Mouse (Mus musculus) limb, embryonic 14.5 days (tissue): ENCODE data around the gene Ptk6. TPM values are rescaled to one million over a fixed set of nuclear protein-coding genes. Genes with fewer than 3 reads are reported as not detected.

Experiments used
- ATAC-seq: fragments of 200-750 bp; cut with Nextera tagmentation; 2 replicates; pipeline ENCODE4 v1.8.0; 2017; ENCODE audit warnings: low read depth, moderate number of reproducible peaks, moderate TSS enrichment; ENCODE audit not compliant: low FRiP score
- DNase-seq: peaks from one replicate; pipeline ENCODE4 v3.0.0-alpha.2; 2015; ENCODE audit warnings: low spot score
- H3K27ac ChIP-seq: fragments of 300-500 bp; sonication (generic); replicated peaks from 2 replicates; pipeline ENCODE4 v1.5.1; 2014; ENCODE audit warnings: low read depth, mild to moderate bottlenecking, low read length, moderate library complexity, mixed read lengths
- H3K27me3 ChIP-seq: fragments of 300-500 bp; sonication (generic); 2 replicates; pipeline ENCODE4 v1.6.1; 2014; ENCODE audit warnings: low read length, mixed read lengths; ENCODE audit not compliant: control insufficient read depth, insufficient read depth
- H3K36me3 ChIP-seq: fragments of 300-500 bp; sonication (generic); 2 replicates; pipeline ENCODE4 v1.6.1; 2014; ENCODE audit warnings: mild to moderate bottlenecking, low read length, moderate library complexity, mixed read lengths; ENCODE audit not compliant: control insufficient read depth, insufficient read depth
- H3K4me1 ChIP-seq: fragments of 300-500 bp; sonication (generic); 2 replicates; pipeline ENCODE4 v1.6.1; 2014; ENCODE audit warnings: antibody characterized with exemption, low read length, mixed read lengths; ENCODE audit not compliant: control insufficient read depth, insufficient read depth
- H3K4me2 ChIP-seq: fragments of 300-500 bp; sonication (generic); replicated peaks from 2 replicates; pipeline ENCODE4 v1.6.1; 2014; ENCODE audit warnings: low read depth, mild to moderate bottlenecking, low read length, moderate library complexity; ENCODE audit not compliant: severe bottlenecking
- H3K4me3 ChIP-seq: fragments of 300-500 bp; sonication (generic); replicated peaks from 2 replicates; pipeline ENCODE4 v1.5.1; 2014; ENCODE audit warnings: low read length
- H3K9ac ChIP-seq: fragments of 300-500 bp; sonication (generic); 2 replicates; pipeline ENCODE4 v1.6.1; 2014; ENCODE audit warnings: mild to moderate bottlenecking, low read depth, low read length, moderate library complexity; ENCODE audit not compliant: severe bottlenecking
- H3K9me3 ChIP-seq: fragments of 300-500 bp; sonication (generic); 2 replicates; pipeline ENCODE4 v1.6.1; 2016; ENCODE audit warnings: low read length; ENCODE audit not compliant: control insufficient read depth
- POLR2A ChIP-seq: fragments of 200-500 bp; IDR thresholded peaks from 2 replicates; pipeline ENCODE4 v1.8.0; 2012; ENCODE audit warnings: inconsistent platforms, mild to moderate bottlenecking, moderate library complexity, borderline replicate concordance; ENCODE audit not compliant: insufficient read depth, insufficient read length; ENCODE audit errors: extremely low read depth
- WGBS: fragments of 180-500 bp; shearing (Covaris S2); extraction: QIAGEN DNeasy Blood & Tissue Kit; methylation state at CpG from one replicate; pipeline ENCODE4 v1.1.7; 2014; 5-methylcytosine and 5-hydroxymethylcytosine counted together
- polyA plus RNA-seq, 2 experiments: library from polyadenylated mRNA; depleted of rRNA in 1 of 2; stranded (reverse) in 1 of 2; unstranded in 1 of 2; fragments of >200 nt; fragmentation: Nextera tagmentation in 1 of 2; extraction: Ambion mirVana in 1 of 2; gene quantifications; 2 replicates each; pipeline versions ENCODE4 v1.2.1 to v1.2.3; 2012 to 2014

Gene Ptk6
- polyA plus RNA-seq, 2 experiments, result 0.10 to 0.19 TPM

DNA sequence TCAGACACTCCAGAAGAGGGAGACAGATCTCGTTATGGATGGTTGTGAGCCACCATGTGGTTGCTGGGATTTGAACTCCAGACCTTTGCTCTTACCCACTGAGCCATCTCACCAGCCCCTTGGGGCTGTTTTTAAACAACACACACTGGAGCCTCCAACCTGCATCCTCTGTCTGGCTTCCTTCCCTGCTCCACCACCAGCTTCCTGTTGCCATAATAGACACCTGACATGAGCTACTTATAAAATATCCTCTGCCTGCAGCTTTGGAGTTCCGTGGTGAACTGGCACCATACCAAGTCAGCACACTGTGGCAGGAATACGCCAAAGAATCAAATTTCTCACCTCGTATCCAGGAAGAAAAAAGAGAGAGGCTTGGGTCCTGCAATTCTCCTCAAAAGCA lies 41.8 kb downstream of the Ptk6 start:
- no peak for DNase-seq
- Histone ChIP-seq H3K9me3 (no peaks in the 10 kb centered on the region), H3K27me3 (peaks cover 27% of the 10 kb centered on the region), H3K4me2 (no peak overlapping the region), H3K27ac (no peak overlapping the region), H3K36me3 (no peaks in the 10 kb centered on the region), H3K4me1 (no peaks in the 10 kb centered on the region), H3K9ac (no peak overlapping the region), H3K4me3 (no peak overlapping the region)
- 43% methylated on average over 4 of the region's 4 CpGs for WGBS
- no peak for TF ChIP-seq POLR2A
- ATAC-seq, result no peak

- peaks cover 38% of the 10 kb centered on the region for H3K27me3 ChIP-seq
- H3K9me3 ChIP-seq, result no peaks in the 10 kb centered on the region
- WGBS, result 0% methylated on average over 2 of the region's 2 CpGs
- H3K4me2 ChIP-seq, result no peak overlapping the region
- DNase-seq (no peak), ATAC-seq (no peak)
- TF ChIP-seq POLR2A, result no peak
- no peaks in the 10 kb centered on the region for H3K36me3 ChIP-seq
- H3K9ac ChIP-seq, result no peak overlapping the region
- no peak overlapping the region for H3K4me3 ChIP-seq
- H3K4me1 ChIP-seq, result no peaks in the 10 kb centered on the region
- no peak overlapping the region for H3K27ac ChIP-seq
Measured at GRCm38 (mm10) chr2:181159771-181160170, 42.8 kb downstream of the Ptk6 start.

- no peaks in the 10 kb centered on the region for H3K36me3 ChIP-seq
- H3K4me3 ChIP-seq, result no peak overlapping the region
- no peak overlapping the region for H3K27ac ChIP-seq
- 59% methylated on average over 7 of the region's 7 CpGs for WGBS
- no peaks in the 10 kb centered on the region for H3K9me3 ChIP-seq
- no peak overlapping the region for H3K4me2 ChIP-seq
- peaks cover 38% of the 10 kb centered on the region for H3K27me3 ChIP-seq
- DNase-seq, result no peak
- no peak for TF ChIP-seq POLR2A
- ATAC-seq, result no peak
- H3K9ac ChIP-seq, result no peak overlapping the region
- no peaks in the 10 kb centered on the region for H3K4me1 ChIP-seq
Measured at GRCm38 (mm10) chr2:181159091-181159514, 43.5 kb downstream of the Ptk6 start.

DNA sequence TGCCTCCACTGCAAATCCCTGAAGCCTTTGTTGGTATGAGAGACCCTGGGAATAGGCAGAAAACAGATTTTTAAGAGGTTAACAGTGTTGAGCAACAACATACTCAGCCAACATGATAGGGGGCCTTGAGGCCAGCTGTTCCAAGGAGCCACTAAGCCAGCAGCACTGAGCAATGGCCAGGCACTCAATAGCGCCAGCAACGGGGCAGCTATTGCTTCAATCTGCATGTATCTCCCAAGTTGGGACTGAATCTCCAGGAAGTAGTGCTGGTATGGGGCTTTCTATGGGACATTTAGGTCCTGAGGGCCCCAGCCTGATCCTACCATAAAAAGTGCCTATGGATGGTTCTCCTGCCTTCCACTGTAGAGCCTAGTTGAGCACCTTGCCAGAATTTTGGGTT lies 44.1 kb downstream of the Ptk6 start:
- H3K36me3 ChIP-seq, result no peaks in the 10 kb centered on the region
- no peaks in the 10 kb centered on the region for H3K4me1 ChIP-seq
- no peak overlapping the region for H3K4me2 ChIP-seq
- H3K9me3 ChIP-seq, result no peaks in the 10 kb centered on the region
- H3K4me3 ChIP-seq, result no peak overlapping the region
- H3K27me3 ChIP-seq, result peaks cover 38% of the 10 kb centered on the region
- DNase-seq (no peak), ATAC-seq (no peak)
- no peak overlapping the region for H3K9ac ChIP-seq
- no peak overlapping the region for H3K27ac ChIP-seq
- 88% methylated on average over 2 of the region's 2 CpGs for WGBS
- TF ChIP-seq POLR2A, result no peak

DNA sequence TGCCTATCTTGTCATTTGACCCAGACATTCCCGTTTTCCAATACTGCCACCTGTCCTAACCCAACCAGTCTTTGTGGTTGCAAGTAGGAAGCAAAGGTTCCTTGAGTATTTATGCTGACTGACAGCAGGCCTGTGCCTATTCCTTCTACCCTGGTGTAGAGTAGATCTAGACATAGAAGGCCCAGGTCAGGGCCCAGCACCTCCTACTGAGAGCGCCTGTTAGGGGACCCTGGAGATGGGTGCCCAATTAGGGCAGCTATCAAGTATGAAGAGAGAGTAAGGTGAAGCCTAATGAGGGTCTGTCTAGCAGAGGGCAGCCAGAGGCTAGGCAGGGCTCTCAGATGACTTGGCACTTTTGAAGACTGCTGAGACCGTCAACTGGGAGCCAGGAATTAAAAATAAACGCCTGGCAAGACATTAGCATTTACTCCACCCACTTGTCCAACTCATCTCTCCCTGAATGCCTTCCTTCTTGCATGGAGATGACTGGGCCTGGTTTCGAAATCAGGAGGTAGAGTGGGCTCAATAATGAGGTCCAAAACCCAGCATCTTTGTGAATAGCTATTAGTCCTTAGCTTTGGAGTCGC lies 44.8 kb downstream of the Ptk6 start:
- Histone ChIP-seq H3K27me3 (peaks cover 38% of the 10 kb centered on the region), H3K27ac (no peak overlapping the region), H3K4me3 (no peak overlapping the region), H3K36me3 (no peaks in the 10 kb centered on the region), H3K9me3 (no peaks in the 10 kb centered on the region), H3K4me1 (no peaks in the 10 kb centered on the region), H3K9ac (no peak overlapping the region), H3K4me2 (no peak overlapping the region)
- ATAC-seq (no peak), DNase-seq (no peak)
- 75% methylated on average over 6 of the region's 6 CpGs for WGBS
- TF ChIP-seq POLR2A, result no peak

- 83% methylated on average over 4 of the region's 4 CpGs for WGBS
- Histone ChIP-seq H3K4me1 (no peaks in the 10 kb centered on the region), H3K4me3 (no peak overlapping the region), H3K27me3 (peaks cover 38% of the 10 kb centered on the region), H3K4me2 (no peak overlapping the region), H3K36me3 (no peaks in the 10 kb centered on the region), H3K27ac (no peak overlapping the region), H3K9me3 (no peaks in the 10 kb centered on the region), H3K9ac (no peak overlapping the region)
- TF ChIP-seq POLR2A, result no peak
- DNase-seq (no peak), ATAC-seq (no peak)
Measured at GRCm38 (mm10) chr2:181157180-181157579, 45.4 kb downstream of the Ptk6 start.
